ENCODE assay signal across 11 mouse cellular contexts in genomic region chr13:60614154-60614553, GRCm38 (mm10). TPM values are rescaled to one million over a fixed set of nuclear protein-coding genes. Genes with fewer than 3 reads are reported as not detected.
A peak's percentile ranks its signal among the peaks of the same experiment; 100 is the strongest.
DNase-seq lines count a peak whose midpoint lies in the region; ATAC-seq lines count a peak whose summit lies in the region.
"Had no signal": no experiment of that assay in that cellular context is flagged by ENCODE, and none has a peak within 500 bp of the region (broad histone marks: within the 10 kb centered on the region; RNA-seq: fewer than 3 reads in every experiment).

No protein-coding gene starts in this region.

- H3K4me3 ChIP-seq in hindbrain, embryonic 12.5 days, result no peak overlapping the region
- H3K4me3 ChIP-seq in hindbrain, embryonic 11.5 days (ENCODE audit: low read depth, low read length), result no peak overlapping the region
- no peak overlapping the region for H3K4me3 ChIP-seq in hindbrain, embryonic 15.5 days
- H3K4me3 ChIP-seq in neural tube, embryonic 13.5 days, result no peak overlapping the region

- H3K27ac ChIP-seq in hindbrain, embryonic 12.5 days, result no peak overlapping the region
- H3K27ac ChIP-seq in hindbrain, embryonic 11.5 days (ENCODE audit: low read depth, low read length), result no peak overlapping the region
- H3K27ac ChIP-seq in hindbrain, embryonic 15.5 days (replicated peaks), result peak overlapping the region; percentile 64
- peak overlapping the region; percentile 14; the same call in 1 of the 2 replicates for H3K27ac ChIP-seq in neural tube, embryonic 13.5 days (replicated peaks)

- WGBS in hindbrain, embryonic 12.5 days, result 79% methylated on average over 8 of the region's 8 CpGs
- WGBS in hindbrain, embryonic 11.5 days, result 95% methylated on average over 8 of the region's 8 CpGs
- WGBS in hindbrain, embryonic 15.5 days, result 41% methylated on average over 8 of the region's 8 CpGs
- 50% methylated on average over 8 of the region's 8 CpGs for WGBS in neural tube, embryonic 13.5 days

- H3K9ac ChIP-seq in hindbrain, embryonic 12.5 days, result no peak overlapping the region
- H3K9ac ChIP-seq in hindbrain, embryonic 11.5 days (ENCODE audit: low read depth, low read length), result no peak overlapping the region
- no peak overlapping the region for H3K9ac ChIP-seq in hindbrain, embryonic 15.5 days
- H3K9ac ChIP-seq in neural tube, embryonic 13.5 days, result no peak overlapping the region

- no peak for DNase-seq in hindbrain, embryonic 11.5 days (ENCODE audit: low spot score)
- DNase-seq in brain, embryonic 18.5 days (ENCODE audit: low read depth, low spot score), result peak; percentile 59
- DNase-seq in thymus, postnatal 36 days, result no peak
- no peak for DNase-seq in spleen, postnatal 4 days (ENCODE audit: low spot score in 2 of 2)
- no peak for DNase-seq in lung, adult 18-20 months
- DNase-seq: heart, postnatal 14 days; thymus, adult 2 months had no signal

- H3K9me3 ChIP-seq in hindbrain, embryonic 12.5 days (replicated peaks), result no peaks in the 10 kb centered on the region
- no peaks in the 10 kb centered on the region for H3K9me3 ChIP-seq in hindbrain, embryonic 11.5 days (ENCODE audit: control insufficient read depth, low read length)
- H3K9me3 ChIP-seq in hindbrain, embryonic 15.5 days, result no peaks in the 10 kb centered on the region
- H3K9me3 ChIP-seq in neural tube, embryonic 13.5 days, result no peaks in the 10 kb centered on the region

- no peaks in the 10 kb centered on the region for H3K27me3 ChIP-seq in hindbrain, embryonic 12.5 days
- H3K27me3 ChIP-seq in hindbrain, embryonic 11.5 days (ENCODE audit: control insufficient read depth, insufficient read depth, low read length), result no peaks in the 10 kb centered on the region
- no peaks in the 10 kb centered on the region for H3K27me3 ChIP-seq in hindbrain, embryonic 15.5 days
- no peaks in the 10 kb centered on the region for H3K27me3 ChIP-seq in neural tube, embryonic 13.5 days
- H3K27me3 ChIP-seq: CH12.LX had no signal

- H3K36me3 ChIP-seq in hindbrain, embryonic 12.5 days, result 0 out of 2 replicates have a peak, but pooled peaks cover 8% of the 10 kb centered on the region
- 0 out of 2 replicates have a peak, but pooled peaks cover 2% of the 10 kb centered on the region for H3K36me3 ChIP-seq in hindbrain, embryonic 11.5 days (ENCODE audit: control insufficient read depth, insufficient read depth, low read length)
- 0 out of 2 replicates have a peak, but pooled peaks cover 3% of the 10 kb centered on the region for H3K36me3 ChIP-seq in hindbrain, embryonic 15.5 days
- peaks cover 12% of the 10 kb centered on the region for H3K36me3 ChIP-seq in neural tube, embryonic 13.5 days

- ATAC-seq in hindbrain, embryonic 12.5 days (ENCODE audit: low FRiP score), result peak; percentile 45; the same call in 1 of the 2 replicates
- ATAC-seq in hindbrain, embryonic 11.5 days (ENCODE audit: low FRiP score), result no peak
- ATAC-seq in hindbrain, embryonic 15.5 days (ENCODE audit: low FRiP score, low read depth), result peak; percentile 82
- ATAC-seq in neural tube, embryonic 13.5 days (ENCODE audit: low read depth), result peak; percentile 71

- peaks cover 38% of the 10 kb centered on the region for H3K4me1 ChIP-seq in hindbrain, embryonic 12.5 days
- peaks cover 6% of the 10 kb centered on the region for H3K4me1 ChIP-seq in hindbrain, embryonic 11.5 days (replicated peaks; ENCODE audit: control insufficient read depth, insufficient read depth, low read length)
- peaks cover 43% of the 10 kb centered on the region for H3K4me1 ChIP-seq in hindbrain, embryonic 15.5 days (replicated peaks)
- H3K4me1 ChIP-seq in neural tube, embryonic 13.5 days (replicated peaks), result peaks cover 72% of the 10 kb centered on the region

- no peak overlapping the region for H3K4me2 ChIP-seq in hindbrain, embryonic 12.5 days (replicated peaks)
- H3K4me2 ChIP-seq in hindbrain, embryonic 11.5 days (replicated peaks; ENCODE audit: low read depth, low read length), result no peak overlapping the region
- H3K4me2 ChIP-seq in hindbrain, embryonic 15.5 days, result no peak overlapping the region
- no peak overlapping the region for H3K4me2 ChIP-seq in neural tube, embryonic 13.5 days

RNA-seq across cellular contexts. Expression of gene Dapk1, which starts 12.4 kb away (rescaled TPM):
- polyA plus RNA-seq in hindbrain, embryonic 12.5 days (2016; fragmentation: Nextera tagmentation; extraction: Ambion mirVana), result 42.0 and 43.2 TPM in 2 replicates
- polyA plus RNA-seq in hindbrain, embryonic 11.5 days (2014; fragmentation: Nextera tagmentation; extraction: Ambion mirVana), result 19.6 and 39.5 TPM in 2 replicates
- 39.9 and 42.6 TPM in 2 replicates for polyA plus RNA-seq in hindbrain, embryonic 15.5 days (2015; fragmentation: Nextera tagmentation; extraction: Ambion mirVana)
- 35.1 and 39.0 TPM in 2 replicates for polyA plus RNA-seq in neural tube, embryonic 13.5 days (2015; fragmentation: Nextera tagmentation; extraction: Ambion mirVana)

Comparison
In these comparisons a context has a peak if more than half of its experiments do, and no peak if none do; other contexts are left out.
1. H3K27ac ChIP-seq: peak in hindbrain, embryonic 15.5 days (single experiment) and neural tube, embryonic 13.5 days (single experiment); none in hindbrain, embryonic 12.5 days (single experiment) and hindbrain, embryonic 11.5 days (single experiment).